Mouse (Mus musculus): ENCODE results near the gene Cldn5. TPM values are rescaled to one million over a fixed set of nuclear protein-coding genes. Genes with fewer than 3 reads are reported as not detected.
A peak's percentile ranks its signal among the peaks of the same experiment; 100 is the strongest.

The Cldn5 gene
- polyA plus RNA-seq, 1 experiment from 2014 or later, result 22.4 TPM

DNA sequence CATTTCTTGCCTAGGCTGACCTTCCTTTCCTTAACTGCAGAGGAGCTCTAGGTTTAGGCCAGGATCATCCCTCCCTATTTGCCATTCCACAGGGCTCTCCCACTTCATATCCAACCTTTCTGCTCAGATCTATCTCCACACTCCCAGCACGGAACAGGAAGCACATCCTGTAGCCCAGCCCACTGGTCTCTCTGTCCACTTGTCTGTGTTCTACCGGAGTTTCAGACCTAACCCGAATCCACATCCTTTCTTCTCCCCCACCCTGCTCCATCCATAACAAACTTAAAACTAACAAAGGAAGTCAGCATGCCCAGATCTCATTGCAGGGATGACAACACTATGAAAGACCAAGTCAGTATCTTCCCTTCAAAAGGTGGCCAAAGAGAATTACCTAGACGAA lies 10.3 kb upstream of the Cldn5 start:
- H3K4me1 ChIP-seq, result no peaks in the 10 kb centered on the region
- no peak overlapping the region for H3K9ac ChIP-seq
- H3K4me2 ChIP-seq (replicated peaks), result no peak overlapping the region
- no peaks in the 10 kb centered on the region for H3K36me3 ChIP-seq
- no peak overlapping the region for H3K4me3 ChIP-seq
- no peaks in the 10 kb centered on the region for H3K9me3 ChIP-seq
- 79% methylated on average over 4 of the region's 4 CpGs for WGBS
- no peak overlapping the region for H3K27ac ChIP-seq
- no peak for ATAC-seq (ENCODE audit: low FRiP score, low read depth)
- 0 out of 2 replicates have a peak, but pooled peaks cover 4% of the 10 kb centered on the region for H3K27me3 ChIP-seq

DNA sequence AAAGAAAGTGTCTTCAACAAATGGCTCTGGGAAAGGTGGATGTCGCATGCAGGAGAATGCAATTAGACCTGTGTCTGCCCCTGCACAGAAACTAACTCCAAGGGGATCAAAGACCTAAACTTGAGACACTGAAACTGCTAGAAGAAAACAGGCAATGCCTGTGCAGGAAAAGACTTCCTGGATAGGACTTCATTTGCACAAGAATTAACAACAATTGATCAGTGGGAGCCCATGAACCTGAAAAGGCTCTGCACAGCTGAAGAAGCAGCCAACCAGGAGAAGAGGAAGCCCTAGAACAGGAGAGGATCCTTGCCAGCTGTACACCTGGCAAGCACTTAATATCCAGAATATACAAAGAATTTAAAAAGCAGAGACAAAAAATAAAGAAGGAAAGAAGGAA lies 7.1 kb upstream of the Cldn5 start:
- no peak for ATAC-seq (ENCODE audit: low FRiP score, low read depth)
- WGBS, result 62% methylated on average over 1 of the region's 1 CpGs

DNA sequence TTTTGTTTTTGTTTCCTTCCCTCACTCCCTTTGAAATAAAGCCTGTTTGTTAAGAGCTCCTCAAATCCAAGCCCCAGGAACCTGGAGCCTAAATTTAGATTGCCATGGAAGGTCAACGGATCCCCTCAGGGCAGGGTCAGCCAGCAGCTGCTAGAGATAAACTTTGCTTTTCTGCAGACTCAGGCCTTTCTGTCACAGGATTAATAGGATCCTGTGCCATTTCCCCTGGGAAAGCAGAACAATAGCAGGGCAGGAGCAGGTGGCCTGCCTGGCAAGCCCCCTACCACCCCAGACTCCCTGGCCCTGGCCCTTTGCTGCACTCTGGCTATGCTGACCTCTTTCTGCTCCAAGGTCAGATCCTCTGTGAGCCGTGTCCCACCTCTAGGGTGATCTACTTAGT lies 2.7 kb upstream of the Cldn5 start:
- no peak overlapping the region for H3K9ac ChIP-seq
- no peak for ATAC-seq (ENCODE audit: low FRiP score, low read depth)
- H3K4me2 ChIP-seq (replicated peaks), result no peak overlapping the region
- peaks cover 15% of the 10 kb centered on the region for H3K4me1 ChIP-seq
- H3K4me3 ChIP-seq, result no peak overlapping the region
- no peak overlapping the region; the same call in 1 of the 2 replicates for H3K27ac ChIP-seq
- 35% methylated on average over 2 of the region's 2 CpGs for WGBS
- peaks cover 56% of the 10 kb centered on the region for H3K27me3 ChIP-seq
- no peaks in the 10 kb centered on the region for H3K9me3 ChIP-seq
- H3K36me3 ChIP-seq, result no peaks in the 10 kb centered on the region

More for the DNA sequence above, 7.1 kb upstream of the Cldn5 start:
- no peaks in the 10 kb centered on the region for H3K4me1 ChIP-seq
- no peaks in the 10 kb centered on the region for H3K9me3 ChIP-seq
- H3K4me2 ChIP-seq (replicated peaks), result no peak overlapping the region
- no peak overlapping the region for H3K27ac ChIP-seq
- H3K4me3 ChIP-seq, result no peak overlapping the region
- no peak overlapping the region for H3K9ac ChIP-seq
- H3K36me3 ChIP-seq, result no peaks in the 10 kb centered on the region
- peaks cover 11% of the 10 kb centered on the region for H3K27me3 ChIP-seq

DNA sequence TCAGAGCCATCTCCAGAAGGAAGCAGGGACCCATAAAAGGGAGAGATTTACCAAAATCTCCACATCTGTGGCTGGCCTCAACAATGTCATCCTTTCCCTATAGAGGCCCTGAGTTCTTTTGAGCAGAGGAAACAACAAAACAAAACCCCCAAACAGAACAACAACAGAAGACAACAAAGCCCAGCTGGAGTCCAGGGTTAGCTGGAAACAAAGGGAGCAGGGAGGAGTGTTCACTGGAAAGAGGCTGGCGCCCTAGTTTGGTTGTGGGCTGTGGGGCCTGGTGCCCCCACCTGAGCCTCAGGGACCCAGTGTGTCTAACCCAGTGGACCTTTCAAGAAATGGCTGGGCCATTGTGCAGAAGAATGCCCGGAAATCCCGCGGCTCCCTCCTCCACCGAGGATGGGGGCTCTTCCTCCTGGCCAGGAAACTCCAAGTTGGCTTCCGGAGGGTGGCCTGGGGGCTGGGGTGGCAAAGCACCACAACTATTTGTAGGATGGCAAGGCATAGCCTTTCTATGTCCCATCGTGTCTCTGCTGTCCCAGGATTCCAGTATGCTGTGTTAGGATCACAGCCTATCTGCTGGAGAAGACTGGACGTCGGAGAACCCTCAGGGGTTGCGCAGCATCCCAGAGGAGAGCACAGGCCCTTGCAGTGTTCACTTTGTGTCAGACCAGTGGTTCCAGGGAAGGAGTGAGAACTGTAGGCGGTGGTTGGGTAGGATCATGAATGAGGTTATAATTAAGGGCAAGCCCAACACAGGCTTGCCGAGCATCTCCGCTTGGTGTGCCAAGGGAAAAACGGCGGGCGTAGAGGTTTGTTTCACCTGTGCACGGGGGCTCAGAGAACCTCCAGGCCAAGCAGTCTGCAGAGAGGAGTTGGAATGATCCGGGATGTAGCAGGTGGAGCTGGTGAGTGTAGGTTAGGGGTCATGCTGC lies 759 bp upstream of the Cldn5 start:
- peaks cover 15% of the 10 kb centered on the region for H3K4me1 ChIP-seq
- H3K36me3 ChIP-seq, result peaks cover 11% of the 10 kb centered on the region
- 39% methylated on average over 18 of the region's 18 CpGs for WGBS
- H3K4me3 ChIP-seq, result peak overlapping the region; percentile 47
- peaks cover 68% of the 10 kb centered on the region for H3K27me3 ChIP-seq
- peak overlapping the region; percentile 76 for H3K4me2 ChIP-seq (replicated peaks)
- H3K9ac ChIP-seq, result no peak overlapping the region
- no peaks in the 10 kb centered on the region for H3K9me3 ChIP-seq
- no peak overlapping the region for H3K27ac ChIP-seq
- no peak for ATAC-seq (ENCODE audit: low FRiP score, low read depth)

DNA sequence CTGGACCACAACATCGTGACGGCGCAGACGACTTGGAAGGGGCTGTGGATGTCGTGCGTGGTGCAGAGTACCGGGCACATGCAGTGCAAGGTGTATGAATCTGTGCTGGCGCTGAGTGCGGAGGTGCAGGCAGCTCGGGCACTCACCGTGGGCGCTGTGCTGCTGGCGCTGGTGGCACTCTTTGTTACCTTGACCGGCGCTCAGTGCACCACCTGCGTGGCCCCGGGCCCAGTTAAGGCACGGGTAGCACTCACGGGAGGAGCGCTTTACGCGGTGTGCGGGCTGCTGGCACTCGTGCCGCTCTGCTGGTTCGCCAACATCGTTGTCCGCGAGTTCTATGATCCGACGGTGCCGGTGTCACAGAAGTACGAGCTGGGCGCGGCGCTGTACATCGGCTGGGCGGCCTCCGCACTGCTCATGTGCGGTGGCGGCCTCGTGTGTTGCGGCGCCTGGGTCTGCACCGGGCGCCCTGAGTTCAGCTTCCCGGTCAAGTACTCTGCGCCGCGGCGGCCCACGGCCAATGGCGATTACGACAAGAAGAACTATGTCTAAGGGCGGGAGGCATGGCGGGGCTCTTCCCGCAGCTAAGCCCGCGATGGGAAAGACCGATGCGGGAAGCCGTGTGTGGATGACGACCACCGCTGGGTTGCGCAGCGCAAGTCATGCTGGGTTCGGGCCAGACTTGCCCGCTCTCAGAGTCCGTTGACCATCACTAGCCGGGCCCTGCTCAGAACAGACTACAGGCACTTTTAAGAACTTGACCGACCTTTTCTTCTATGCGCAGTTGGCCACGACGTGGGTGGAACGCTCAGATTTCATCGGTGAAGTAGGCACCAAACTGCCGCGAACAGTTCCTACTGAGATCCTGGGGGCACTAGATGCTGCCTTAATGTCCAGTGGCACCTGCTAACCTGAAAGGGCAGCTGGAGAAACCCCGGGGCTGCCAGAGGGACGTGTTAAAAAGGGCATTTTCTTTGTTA lies 744 bp downstream of the Cldn5 start:
- H3K36me3 ChIP-seq, result peaks cover 26% of the 10 kb centered on the region
- peaks cover 15% of the 10 kb centered on the region for H3K4me1 ChIP-seq
- H3K27ac ChIP-seq, result no peak overlapping the region
- peak overlapping the region; percentile 76 for H3K4me2 ChIP-seq (replicated peaks)
- no peaks in the 10 kb centered on the region for H3K9me3 ChIP-seq
- peaks cover 65% of the 10 kb centered on the region for H3K27me3 ChIP-seq
- peak overlapping the region; percentile 47 for H3K4me3 ChIP-seq
- peak overlapping the region; percentile 61 for H3K9ac ChIP-seq
- ATAC-seq (ENCODE audit: low FRiP score, low read depth), result 0 out of 2 replicates have a peak, but pooled peaks have one; percentile 22
- 2% methylated on average over 80 of the region's 80 CpGs for WGBS

DNA sequence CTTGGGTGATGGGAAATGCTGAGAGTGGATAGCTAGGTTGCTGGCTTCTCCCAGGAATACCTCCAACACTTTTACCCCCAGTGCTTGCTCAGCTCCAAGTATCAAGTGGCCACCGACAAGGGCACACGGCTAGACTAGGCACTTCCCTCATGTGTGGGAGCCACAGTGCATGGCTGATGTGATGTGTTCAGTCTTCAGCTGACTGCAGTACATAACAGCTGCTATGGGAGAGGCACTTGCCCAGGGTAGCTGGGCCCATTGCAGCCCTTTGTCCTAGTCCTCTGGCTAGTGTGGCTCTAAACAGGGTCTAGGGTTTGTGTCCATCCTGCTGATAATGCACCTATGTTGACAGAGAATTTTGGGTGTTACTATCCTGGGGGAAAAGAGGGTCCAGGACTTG lies 1.8 kb downstream of the Cldn5 start:
- ATAC-seq (ENCODE audit: low FRiP score, low read depth), result no peak
- Histone ChIP-seq H3K4me1 (peaks cover 15% of the 10 kb centered on the region), H3K4me3 (peak overlapping the region; percentile 47), H3K9me3 (no peaks in the 10 kb centered on the region), H3K4me2 (replicated peaks) (peak overlapping the region; percentile 76), H3K9ac (no peak overlapping the region), H3K36me3 (peaks cover 34% of the 10 kb centered on the region), H3K27me3 (peaks cover 65% of the 10 kb centered on the region), H3K27ac (no peak overlapping the region)
- 58% methylated on average over 2 of the region's 2 CpGs for WGBS

DNA sequence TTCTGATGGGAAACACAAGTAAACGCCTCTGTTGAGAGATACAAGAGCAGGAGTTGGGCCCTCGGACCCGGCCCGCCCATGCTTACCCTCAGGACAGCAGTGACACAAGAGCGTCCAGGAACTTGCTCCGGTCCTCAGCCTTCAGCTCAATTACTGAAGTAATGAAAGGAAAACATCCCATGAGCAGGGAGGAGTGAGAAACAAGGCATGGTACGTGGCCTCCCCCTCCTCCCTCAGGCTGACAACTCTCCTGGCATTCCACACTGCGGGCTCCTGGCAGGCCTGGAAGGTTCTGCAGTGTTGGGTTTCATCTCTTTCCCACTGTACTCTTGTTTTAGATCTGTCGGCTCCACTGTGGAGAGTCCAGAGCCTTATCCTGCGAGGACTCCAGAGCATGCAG lies 5.2 kb downstream of the Cldn5 start:
- H3K4me2 ChIP-seq (replicated peaks), result no peak overlapping the region
- H3K9ac ChIP-seq, result no peak overlapping the region; the same call in 1 of the 2 replicates
- peaks cover 9% of the 10 kb centered on the region for H3K4me1 ChIP-seq
- H3K36me3 ChIP-seq, result peaks cover 64% of the 10 kb centered on the region
- no peak overlapping the region for H3K4me3 ChIP-seq
- 87% methylated on average over 10 of the region's 10 CpGs for WGBS
- no peak overlapping the region for H3K27ac ChIP-seq
- H3K27me3 ChIP-seq, result peaks cover 34% of the 10 kb centered on the region
- ATAC-seq (ENCODE audit: low FRiP score, low read depth), result no peak
- no peaks in the 10 kb centered on the region for H3K9me3 ChIP-seq

DNA sequence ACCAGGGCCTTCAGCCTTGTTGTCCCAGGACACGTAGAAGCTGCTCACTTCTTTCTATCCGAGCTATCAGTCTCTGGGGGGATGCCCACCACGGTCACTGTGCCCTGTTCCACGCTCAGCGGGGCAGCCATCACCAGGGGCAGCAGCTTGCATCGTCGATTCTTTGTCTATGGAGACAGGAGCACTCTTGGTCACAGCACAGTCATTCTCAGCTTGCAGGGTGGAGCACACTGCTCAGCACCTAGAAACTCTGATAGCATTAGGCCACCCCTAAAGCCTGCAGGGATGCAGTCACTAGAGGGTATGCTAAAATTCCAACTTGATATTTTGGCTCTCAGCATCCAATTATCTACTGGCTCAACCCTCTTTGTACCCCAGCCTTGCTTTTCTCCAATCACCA lies 8.4 kb downstream of the Cldn5 start:
- H3K4me1 ChIP-seq, result no peaks in the 10 kb centered on the region
- no peak overlapping the region for H3K4me3 ChIP-seq
- H3K36me3 ChIP-seq, result peaks cover 83% of the 10 kb centered on the region
- no peaks in the 10 kb centered on the region for H3K9me3 ChIP-seq
- no peak overlapping the region for H3K9ac ChIP-seq
- 93% methylated on average over 7 of the region's 7 CpGs for WGBS
- no peak overlapping the region for H3K4me2 ChIP-seq (replicated peaks)
- H3K27me3 ChIP-seq, result peaks cover 2% of the 10 kb centered on the region
- H3K27ac ChIP-seq, result no peak overlapping the region
- no peak for ATAC-seq (ENCODE audit: low FRiP score, low read depth)

DNA sequence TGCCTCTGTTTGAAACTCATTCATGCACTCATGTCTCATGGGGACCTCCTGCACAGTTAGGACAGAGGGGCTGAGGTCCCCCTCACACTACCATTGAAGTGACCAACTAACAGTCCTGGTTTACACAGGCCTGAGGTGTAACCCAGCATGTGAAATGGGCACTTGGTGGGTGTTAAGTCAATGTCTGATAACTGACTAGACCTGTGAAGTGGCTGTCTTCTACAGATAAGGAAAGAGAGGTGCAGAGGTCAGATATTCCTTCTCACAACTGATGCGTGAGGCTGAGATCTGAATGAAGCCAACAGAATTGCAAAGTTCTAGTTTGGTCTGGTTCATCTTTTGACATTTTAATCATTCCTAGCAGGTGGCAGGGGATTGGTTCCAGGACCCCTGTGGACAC lies 8.8 kb downstream of the Cldn5 start:
- Histone ChIP-seq H3K4me2 (replicated peaks) (no peak overlapping the region), H3K9ac (no peak overlapping the region), H3K27me3 (no peaks in the 10 kb centered on the region), H3K27ac (no peak overlapping the region), H3K9me3 (no peaks in the 10 kb centered on the region), H3K36me3 (peaks cover 85% of the 10 kb centered on the region), H3K4me3 (no peak overlapping the region), H3K4me1 (no peaks in the 10 kb centered on the region)
- no peak for ATAC-seq (ENCODE audit: low FRiP score, low read depth)
- WGBS, result 91% methylated on average over 1 of the region's 1 CpGs

DNA sequence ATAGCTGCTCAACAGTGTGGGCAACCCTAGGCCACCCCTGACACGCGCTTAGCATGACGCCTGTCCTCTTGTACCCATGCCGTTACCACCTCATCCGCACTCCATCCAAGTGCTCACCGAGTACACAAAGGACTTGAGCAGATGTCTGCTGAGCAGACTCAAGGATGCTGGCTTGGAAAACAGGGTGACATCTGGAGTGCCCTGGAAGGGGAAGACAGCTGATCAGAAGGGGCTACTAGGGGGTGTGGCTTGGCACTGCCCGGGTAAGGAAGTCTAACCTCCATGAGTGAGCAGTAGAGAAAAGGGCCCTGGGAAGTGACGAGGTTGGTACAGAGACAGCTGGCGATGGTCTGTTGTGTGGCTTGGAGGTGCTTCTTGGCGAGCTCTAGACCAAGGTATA lies 10.0 kb downstream of the Cldn5 start:
- ATAC-seq (ENCODE audit: low FRiP score, low read depth), result no peak
- H3K4me1 ChIP-seq, result no peaks in the 10 kb centered on the region
- 94% methylated on average over 10 of the region's 10 CpGs for WGBS
- H3K4me2 ChIP-seq (replicated peaks), result no peak overlapping the region
- H3K9ac ChIP-seq, result no peak overlapping the region
- H3K27me3 ChIP-seq, result no peaks in the 10 kb centered on the region
- peaks cover 85% of the 10 kb centered on the region for H3K36me3 ChIP-seq
- H3K4me3 ChIP-seq, result no peak overlapping the region
- H3K27ac ChIP-seq, result no peak overlapping the region
- no peaks in the 10 kb centered on the region for H3K9me3 ChIP-seq

DNA sequence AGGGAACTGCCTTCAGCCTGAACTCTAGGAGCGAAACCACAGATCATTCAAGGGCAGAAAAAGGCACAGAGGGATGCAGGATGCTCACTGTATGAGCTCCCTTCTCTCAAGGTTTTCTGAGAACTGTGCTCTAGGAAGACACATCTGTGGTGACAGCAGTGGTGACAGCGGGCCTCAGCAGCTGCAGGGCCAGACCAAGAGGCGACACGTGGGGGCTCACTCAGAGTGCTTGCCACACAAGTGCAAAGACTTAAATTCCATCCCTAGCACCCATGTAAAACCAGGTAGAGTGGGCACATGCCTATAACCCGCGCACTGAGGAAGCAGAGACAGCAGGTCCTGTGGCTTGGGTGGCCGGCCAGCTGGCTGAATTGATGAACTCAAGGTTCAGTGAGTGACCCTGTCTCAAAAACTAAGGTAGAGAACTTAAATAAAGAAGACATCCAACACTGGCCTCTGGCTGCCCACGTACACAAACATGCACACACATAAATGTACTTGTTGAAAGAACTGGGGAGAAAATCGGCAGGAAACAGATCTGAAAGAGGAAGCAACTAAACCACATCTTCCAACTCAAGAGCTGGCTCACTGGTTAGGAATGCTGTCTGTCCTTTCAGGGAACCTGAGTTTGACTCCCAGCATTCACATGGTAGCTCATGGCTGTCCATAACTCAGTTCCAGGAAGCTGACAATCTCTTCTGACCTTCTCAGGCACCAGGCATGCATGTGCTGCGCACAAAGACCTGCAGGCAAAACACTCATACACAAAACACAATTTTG lies 12.2 kb downstream of the Cldn5 start:
- Histone ChIP-seq H3K4me1 (no peaks in the 10 kb centered on the region), H3K4me2 (replicated peaks) (no peak overlapping the region), H3K9ac (no peak overlapping the region), H3K27ac (no peak overlapping the region), H3K36me3 (peaks cover 87% of the 10 kb centered on the region), H3K9me3 (no peaks in the 10 kb centered on the region), H3K4me3 (no peak overlapping the region), H3K27me3 (no peaks in the 10 kb centered on the region)
- 83% methylated on average over 10 of the region's 10 CpGs for WGBS
- ATAC-seq (ENCODE audit: low FRiP score, low read depth), result no peak

Data from limb, embryonic 13.5 days (tissue).